23 mouse cellular contexts compared by ENCODE assay signal in genomic region chr13:60664058-60664457, GRCm38 (mm10).
DNase-seq lines count a peak whose midpoint lies in the region; ATAC-seq and TF ChIP-seq lines count a peak whose summit lies in the region.
"Had no signal": no experiment of that assay in that cellular context is flagged by ENCODE, and none has a peak within 500 bp of the region (broad histone marks: within the 10 kb centered on the region; RNA-seq: fewer than 3 reads in every experiment).

No protein-coding gene starts in this region.

- H3K4me2 ChIP-seq in liver, embryonic 15.5 days: peak overlapping the region; percentile 8; the same call in 1 of the 2 replicates
- no peak overlapping the region for H3K4me2 ChIP-seq in liver, embryonic 11.5 days
- no peak overlapping the region for H3K4me2 ChIP-seq in stomach, embryonic 14.5 days (replicated peaks; ENCODE audit: low read depth, low read length)
- no peak overlapping the region for H3K4me2 ChIP-seq in stomach, postnatal 0 days (replicated peaks; ENCODE audit: low read depth)
- H3K4me2 ChIP-seq: forebrain, embryonic 15.5 days; heart, embryonic 15.5 days; hindbrain, embryonic 15.5 days had no signal

- no peak for TF ChIP-seq EP300 in stomach, postnatal 0 days (optimal IDR thresholded peaks at IDR 0.05)

- H3K27ac ChIP-seq in liver, embryonic 15.5 days (replicated peaks): no peak overlapping the region; the same call in 1 of the 2 replicates
- no peak overlapping the region for H3K27ac ChIP-seq in liver, embryonic 11.5 days (ENCODE audit: low read depth, low read length)
- peak overlapping the region; percentile 48; the same call in 1 of the 2 replicates for H3K27ac ChIP-seq in stomach, embryonic 14.5 days (ENCODE audit: low read length)
- no peak overlapping the region for H3K27ac ChIP-seq in stomach, postnatal 0 days (replicated peaks)
- H3K27ac ChIP-seq: forebrain, embryonic 15.5 days; heart, embryonic 15.5 days; limb, embryonic 10.5 days had no signal

- H3K27me3 ChIP-seq in liver, embryonic 15.5 days: no peaks in the 10 kb centered on the region
- H3K27me3 ChIP-seq in liver, embryonic 11.5 days (replicated peaks; ENCODE audit: control insufficient read depth, insufficient read depth, low read length): no peaks in the 10 kb centered on the region
- H3K27me3 ChIP-seq in stomach, embryonic 14.5 days (ENCODE audit: control insufficient read depth, insufficient read depth, low read length): no peaks in the 10 kb centered on the region
- no peaks in the 10 kb centered on the region for H3K27me3 ChIP-seq in stomach, postnatal 0 days (ENCODE audit: control insufficient read depth, insufficient read depth, low read length)
- H3K27me3 ChIP-seq: CH12.LX; forebrain, embryonic 15.5 days; heart, embryonic 15.5 days; hindbrain, embryonic 15.5 days had no signal

- no peaks in the 10 kb centered on the region for H3K36me3 ChIP-seq in liver, embryonic 15.5 days (replicated peaks)
- no peaks in the 10 kb centered on the region for H3K36me3 ChIP-seq in liver, embryonic 11.5 days (ENCODE audit: control insufficient read depth, insufficient read depth, low read length)
- H3K36me3 ChIP-seq in stomach, embryonic 14.5 days (ENCODE audit: control insufficient read depth, insufficient read depth, low read length): no peaks in the 10 kb centered on the region
- no peaks in the 10 kb centered on the region for H3K36me3 ChIP-seq in stomach, postnatal 0 days (ENCODE audit: control insufficient read depth, insufficient read depth, low read length)
- H3K36me3 ChIP-seq: heart, embryonic 15.5 days; hindbrain, embryonic 15.5 days had no signal

- H3K9me3 ChIP-seq in liver, embryonic 15.5 days (replicated peaks): no peaks in the 10 kb centered on the region
- H3K9me3 ChIP-seq in liver, embryonic 11.5 days (ENCODE audit: control insufficient read depth, low read length): no peaks in the 10 kb centered on the region
- no peaks in the 10 kb centered on the region for H3K9me3 ChIP-seq in stomach, embryonic 14.5 days (ENCODE audit: control insufficient read depth, low read depth, low read length)
- no peaks in the 10 kb centered on the region for H3K9me3 ChIP-seq in stomach, postnatal 0 days (ENCODE audit: control insufficient read depth, low read length)
- H3K9me3 ChIP-seq: forebrain, embryonic 15.5 days; heart, embryonic 15.5 days; hindbrain, embryonic 15.5 days; limb, embryonic 10.5 days had no signal

- no peak for TF ChIP-seq CTCF in stomach, postnatal 0 days (IDR thresholded peaks at IDR 0.05; ENCODE audit: low read depth)

- no peak overlapping the region for H3K4me3 ChIP-seq in liver, embryonic 15.5 days (replicated peaks)
- no peak overlapping the region for H3K4me3 ChIP-seq in liver, embryonic 11.5 days (ENCODE audit: low read depth, low read length)
- no peak overlapping the region for H3K4me3 ChIP-seq in stomach, embryonic 14.5 days (ENCODE audit: low read depth, low read length)
- no peak overlapping the region for H3K4me3 ChIP-seq in stomach, postnatal 0 days (ENCODE audit: low read depth, low read length)
- H3K4me3 ChIP-seq: forebrain, embryonic 15.5 days; heart, embryonic 15.5 days; hindbrain, embryonic 15.5 days; limb, embryonic 10.5 days had no signal

- H3K9ac ChIP-seq in liver, embryonic 15.5 days: no peak overlapping the region
- H3K9ac ChIP-seq in liver, embryonic 11.5 days (ENCODE audit: low read depth, low read length): no peak overlapping the region
- H3K9ac ChIP-seq in stomach, embryonic 14.5 days (replicated peaks; ENCODE audit: low read depth, low read length): no peak overlapping the region
- no peak overlapping the region for H3K9ac ChIP-seq in stomach, postnatal 0 days (ENCODE audit: low read length)
- H3K9ac ChIP-seq: forebrain, embryonic 15.5 days; heart, embryonic 15.5 days; hindbrain, embryonic 15.5 days had no signal

- 52% methylated on average over 3 of the region's 3 CpGs for WGBS in liver, embryonic 15.5 days (ENCODE audit: insufficient replicate concordance)
- 54% methylated on average over 3 of the region's 3 CpGs for WGBS in liver, embryonic 11.5 days
- 59% methylated on average over 3 of the region's 3 CpGs for WGBS in stomach, embryonic 14.5 days
- WGBS in stomach, postnatal 0 days: 47% methylated on average over 3 of the region's 3 CpGs

- peaks cover 54% of the 10 kb centered on the region for H3K4me1 ChIP-seq in liver, embryonic 15.5 days (replicated peaks)
- H3K4me1 ChIP-seq in liver, embryonic 11.5 days (replicated peaks; ENCODE audit: control insufficient read depth, insufficient read depth, low read length): peaks cover 24% of the 10 kb centered on the region
- H3K4me1 ChIP-seq in stomach, embryonic 14.5 days (ENCODE audit: control insufficient read depth, insufficient read depth, low read length): no peaks in the 10 kb centered on the region
- H3K4me1 ChIP-seq in stomach, postnatal 0 days (replicated peaks; ENCODE audit: control insufficient read depth, insufficient read depth): no peaks in the 10 kb centered on the region

- peak; percentile 75 for DNase-seq in kidney, adult 9 months
- no peak for DNase-seq in kidney, postnatal 4 days
- DNase-seq in liver, embryonic 11.5 days (ENCODE audit: low spot score): no peak
- DNase-seq in stomach, postnatal 0 days (ENCODE audit: low spot score): no peak
- DNase-seq in adrenal gland, adult 2 months: no peak
- DNase-seq: cerebellum, adult 18-20 months; cerebellum, postnatal 25 days; embryo, embryonic 11 days; gastrocnemius, postnatal 14 days; heart, adult 18-20 months; heart, postnatal 4 days; lung, adult 2 months; midbrain, embryonic 14.5 days; right cerebral cortex, postnatal 4 days; thymus, adult 18-20 months had no signal

- no peak for ATAC-seq in liver, embryonic 15.5 days (ENCODE audit: insufficient read depth)
- ATAC-seq in liver, embryonic 11.5 days (replicated peaks; ENCODE audit: low FRiP score): no peak; the same call in 1 of the 2 replicates
- ATAC-seq in stomach, embryonic 14.5 days (ENCODE audit: insufficient number of reproducible peaks, insufficient read depth, low FRiP score, low read depth): no peak
- ATAC-seq in stomach, postnatal 0 days (ENCODE audit: low FRiP score, low TSS enrichment): no peak
- ATAC-seq: forebrain, embryonic 15.5 days; intestine, embryonic 16.5 days had no signal
